Mouse (Mus musculus) ES-E14 (cell line): ENCODE results near the gene Zfp646. TPM values are rescaled to one million over a fixed set of nuclear protein-coding genes. Genes with fewer than 3 reads are reported as not detected.

Experiments
- DNase-seq: peaks from one replicate; pipeline ENCODE4 v3.0.0-alpha.2; 2013; ENCODE audit warnings: low read depth, low spot score
- H3K27ac ChIP-seq: 2 replicates; pipeline ENCODE4 v1.5.1; 2012; ENCODE audit warnings: low read depth, mild to moderate bottlenecking, low read length, moderate library complexity, mixed read lengths; ENCODE audit not compliant: poor library complexity, insufficient read depth, severe bottlenecking
- H3K36me3 ChIP-seq: 2 replicates; pipeline ENCODE4 v1.6.1; 2012; ENCODE audit warnings: mild to moderate bottlenecking, low read length, moderate library complexity, mixed read lengths; ENCODE audit not compliant: control insufficient read depth, poor library complexity, insufficient read depth, severe bottlenecking
- H3K4me1 ChIP-seq, 2 experiments: fragments of 150-350 bp in 1 of 2; sonication (generic) in 1 of 2; 2 replicates each; pipeline ENCODE4 v1.6.1; 2012; ENCODE audit warnings: low read length in 2 of 2, mild to moderate bottlenecking in 1 of 2, mixed read lengths in 1 of 2; ENCODE audit not compliant: control insufficient read depth in 2 of 2, insufficient read depth in 2 of 2, poor library complexity in 1 of 2
- H3K4me3 ChIP-seq, 2 experiments: fragments of 150-350 bp in 1 of 2; sonication (generic) in 1 of 2; 2 replicates each; pipeline ENCODE4 v1.5.1; 2012; ENCODE audit warnings: low read length in 2 of 2, low read depth in 1 of 2, mild to moderate bottlenecking in 1 of 2, mixed read lengths in 1 of 2; ENCODE audit not compliant: insufficient read depth in 1 of 2, poor library complexity in 1 of 2, severe bottlenecking in 1 of 2
- H3K9ac ChIP-seq: 2 replicates; pipeline ENCODE4 v1.6.1; 2012; ENCODE audit warnings: low read depth, mild to moderate bottlenecking, low read length, mixed read lengths; ENCODE audit not compliant: poor library complexity, insufficient read depth, severe bottlenecking
- H3K9me3 ChIP-seq: fragments of 150-350 bp; sonication (generic); 2 replicates; pipeline ENCODE4 v1.6.1; 2012; ENCODE audit warnings: low read depth, mild to moderate bottlenecking, low read length; ENCODE audit not compliant: control insufficient read depth, insufficient read depth
- CHD2 ChIP-seq: IDR thresholded peaks from 2 replicates; pipeline ENCODE4 v1.6.1; 2014; ENCODE audit warnings: mild to moderate bottlenecking, low read depth, low read length, inconsistent platforms
- HCFC1 ChIP-seq: IDR thresholded peaks from 2 replicates; pipeline ENCODE4 v1.6.1; 2012; ENCODE audit warnings: low read length, inconsistent platforms, borderline replicate concordance; ENCODE audit not compliant: insufficient read depth
- MAFK ChIP-seq: IDR thresholded peaks from 2 replicates; pipeline ENCODE4 v1.6.1; 2014; ENCODE audit warnings: mild to moderate bottlenecking, low read depth, low read length, inconsistent platforms; ENCODE audit not compliant: insufficient read depth
- ZC3H11A ChIP-seq: IDR thresholded peaks from 2 replicates; pipeline ENCODE4 v1.6.1; 2012; ENCODE audit warnings: low read depth, mild to moderate bottlenecking, inconsistent platforms, low read length, borderline replicate concordance
- ZNF384 ChIP-seq: IDR thresholded peaks from 2 replicates; pipeline ENCODE4 v1.6.1; 2012; ENCODE audit warnings: low read depth, low read length, inconsistent platforms
- in situ Hi-C, 2 experiments: fragments of 600-800 bp; cut with MboI; formaldehyde crosslinking; loops; one replicate each; pipeline ENCODE4 v1.15.1; 2025; ENCODE audit warnings: low sequenced_read_pairs in 2 of 2, inconsistent platforms in 1 of 2; ENCODE audit not compliant: unreplicated experiment in 2 of 2
- total RNA-seq: library from RNA; depleted of rRNA; stranded (reverse); fragments of 300-350 nt; gene quantifications from 2 replicates; pipeline ENCODE4 v1.2.3, GENCODE M21; 2012

Gene Zfp646
- total RNA-seq, 1 experiment: 44.7 TPM

DNA sequence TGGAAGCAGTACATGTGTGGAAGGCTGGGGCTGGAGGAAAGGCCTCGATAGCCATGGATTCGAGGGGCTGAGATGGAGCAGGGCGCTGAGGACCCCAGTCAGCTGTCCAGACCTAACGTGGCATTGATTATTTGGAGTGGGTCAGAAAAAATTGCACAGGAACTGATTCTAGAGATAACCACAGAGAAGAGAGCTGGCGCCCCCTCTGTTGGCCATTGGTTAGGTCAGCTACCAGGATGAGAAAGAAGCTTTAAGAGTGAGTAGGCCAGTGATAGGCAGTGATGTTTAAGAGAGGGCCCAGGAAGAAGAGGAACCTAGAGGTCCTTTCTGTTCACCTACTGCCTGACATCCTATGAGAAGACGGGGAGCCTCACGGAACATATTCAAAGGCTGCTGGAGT is 43.3 kb downstream of the Zfp646 start:
- Histone ChIP-seq H3K36me3 (peaks cover 42% of the 10 kb centered on the region), H3K9me3 (peaks cover 5% of the 10 kb centered on the region), H3K4me1 (peaks cover 0 to 9% of the 10 kb centered on the region in 2 experiments; a peak in 1 of 4 replicates), H3K27ac (no peak overlapping the region), H3K9ac (no peak overlapping the region; the same call in 1 of the 2 replicates), H3K4me3 (no peak overlapping the region)
- DNase-seq: no peak
- in situ Hi-C loops: no loop called here
- TF ChIP-seq MAFK (no peak), HCFC1 (no peak), CHD2 (no peak), ZC3H11A (no peak), ZNF384 (no peak)

- H3K36me3 ChIP-seq: peaks cover 53% of the 10 kb centered on the region
Observed at GRCm38 (mm10) chr7:127921516-127921915, 45.5 kb downstream of the Zfp646 start.

GRCm38 (mm10) chr7:127922451-127923275 is 46.6 kb downstream of the Zfp646 start:
- H3K27ac ChIP-seq: no peak overlapping the region
- in situ Hi-C loops: no loop called here
- peaks cover 59% of the 10 kb centered on the region for H3K36me3 ChIP-seq
- peaks cover 0 to 17% of the 10 kb centered on the region in 2 experiments; a peak in 1 of 4 replicates for H3K4me1 ChIP-seq
- H3K4me3 ChIP-seq: no peak overlapping the region
- no peak for TF ChIP-seq MAFK
- no peak for TF ChIP-seq ZC3H11A
- TF ChIP-seq HCFC1: no peak
- no peak for TF ChIP-seq CHD2
- no peak for TF ChIP-seq ZNF384
- H3K9ac ChIP-seq: no peak overlapping the region
- no peak for DNase-seq
- H3K9me3 ChIP-seq: peaks cover 5% of the 10 kb centered on the region

More at GRCm38 (mm10) chr7:127921516-127921915, 45.5 kb downstream of the Zfp646 start:
- no peak for DNase-seq
- H3K9me3 ChIP-seq: peaks cover 5% of the 10 kb centered on the region
- no peak for TF ChIP-seq HCFC1
- no peak overlapping the region for H3K4me3 ChIP-seq
- no peak overlapping the region for H3K27ac ChIP-seq
- H3K9ac ChIP-seq: no peak overlapping the region
- peaks cover 0 to 18% of the 10 kb centered on the region in 2 experiments; a peak in 1 of 4 replicates for H3K4me1 ChIP-seq
- in situ Hi-C loops: no loop called here

- Histone ChIP-seq H3K4me3 (no peak overlapping the region), H3K9me3 (peaks cover 5% of the 10 kb centered on the region), H3K9ac (no peak overlapping the region), H3K27ac (no peak overlapping the region), H3K4me1 (peaks cover 0 to 22% of the 10 kb centered on the region in 2 experiments; a peak in 2 of 4 replicates), H3K36me3 (peaks cover 63% of the 10 kb centered on the region)
- TF ChIP-seq ZC3H11A (no peak), HCFC1 (no peak), ZNF384 (no peak), CHD2 (no peak), MAFK (no peak)
- DNase-seq: no peak
- in situ Hi-C loops: no loop called here
Observed at GRCm38 (mm10) chr7:127923714-127924113, 47.7 kb downstream of the Zfp646 start.
